Mouse (Mus musculus): ENCODE measurements around the gene Thap8. TPM values are rescaled to one million over a fixed set of nuclear protein-coding genes. Genes with fewer than 3 reads are reported as not detected.

Thap8 gene
- polyA plus RNA-seq, 1 experiment from 2014 or later = 0.72 TPM

- Histone ChIP-seq H3K79me2 (ENCODE audit: inconsistent target) (no peaks in the 10 kb centered on the region), H3K4me3 (ENCODE audit: inconsistent target) (no peak overlapping the region), H3K36me3 (ENCODE audit: inconsistent target) (no peaks in the 10 kb centered on the region), H3K27ac (no peak overlapping the region)
- WGBS (ENCODE audit: missing documents) = 84% methylated on average over 5 of the region's 5 CpGs
Measured at GRCm38 (mm10) chr7:30294296-30294695, 14.4 kb downstream of the Thap8 start.

GRCm38 (mm10) chr7:30295103-30295502, 15.2 kb downstream of the Thap8 start:
- 82% methylated on average over 10 of the region's 10 CpGs for WGBS (ENCODE audit: missing documents)
- Histone ChIP-seq H3K4me3 (ENCODE audit: inconsistent target) (no peak overlapping the region), H3K79me2 (ENCODE audit: inconsistent target) (no peaks in the 10 kb centered on the region), H3K27ac (no peak overlapping the region), H3K36me3 (ENCODE audit: inconsistent target) (no peaks in the 10 kb centered on the region)

GRCm38 (mm10) chr7:30296816-30297215, 16.9 kb downstream of the Thap8 start:
- WGBS (ENCODE audit: missing documents) = 92% methylated on average over 11 of the region's 15 CpGs

GRCm38 (mm10) chr7:30297266-30297665, 17.4 kb downstream of the Thap8 start:
- Histone ChIP-seq H3K27ac (no peak overlapping the region), H3K4me3 (ENCODE audit: inconsistent target) (no peak overlapping the region), H3K36me3 (ENCODE audit: inconsistent target) (no peaks in the 10 kb centered on the region), H3K79me2 (ENCODE audit: inconsistent target) (no peaks in the 10 kb centered on the region)
- WGBS (ENCODE audit: missing documents) = 92% methylated on average over 14 of the region's 16 CpGs

More at GRCm38 (mm10) chr7:30296816-30297215, 16.9 kb downstream of the Thap8 start:
- no peak overlapping the region for H3K27ac ChIP-seq
- no peaks in the 10 kb centered on the region for H3K79me2 ChIP-seq (ENCODE audit: inconsistent target)
- no peak overlapping the region for H3K4me3 ChIP-seq (ENCODE audit: inconsistent target)
- no peaks in the 10 kb centered on the region for H3K36me3 ChIP-seq (ENCODE audit: inconsistent target)

- Histone ChIP-seq H3K36me3 (ENCODE audit: inconsistent target) (no peaks in the 10 kb centered on the region), H3K79me2 (ENCODE audit: inconsistent target) (no peaks in the 10 kb centered on the region), H3K4me3 (ENCODE audit: inconsistent target) (no peak overlapping the region), H3K27ac (no peak overlapping the region)
- 80% methylated on average over 2 of the region's 3 CpGs for WGBS (ENCODE audit: missing documents)
Measured at GRCm38 (mm10) chr7:30300914-30301313, 21.0 kb downstream of the Thap8 start.

- H3K36me3 ChIP-seq (ENCODE audit: inconsistent target) = no peaks in the 10 kb centered on the region
- no peak overlapping the region for H3K27ac ChIP-seq
- peaks cover 4% of the 10 kb centered on the region; the same call in 1 of the 2 replicates for H3K79me2 ChIP-seq (ENCODE audit: inconsistent target)
- 90% methylated on average over 9 of the region's 16 CpGs for WGBS (ENCODE audit: missing documents)
- H3K4me3 ChIP-seq (ENCODE audit: inconsistent target) = no peak overlapping the region
Measured at GRCm38 (mm10) chr7:30306083-30306779, 26.3 kb downstream of the Thap8 start.

GRCm38 (mm10) chr7:30308076-30309005, 28.4 kb downstream of the Thap8 start, which contains the start of gene Alkbh6:
Gene Alkbh6 (plus strand): TSS chr7:30308717.
- Histone ChIP-seq H3K36me3 (ENCODE audit: inconsistent target) (0 out of 2 replicates have a peak, but pooled peaks cover 8% of the 10 kb centered on the region), H3K79me2 (ENCODE audit: inconsistent target) (peaks cover 4% of the 10 kb centered on the region; the same call in 1 of the 2 replicates), H3K27ac (peak within 1 kb of the TSS; percentile 31), H3K4me3 (ENCODE audit: inconsistent target) (peak within 1 kb of the TSS; percentile 96)
- 6% methylated on average over 27 of the region's 27 CpGs for WGBS (ENCODE audit: missing documents)

GRCm38 (mm10) chr7:30309395-30310129, 29.7 kb downstream of the Thap8 start:
- Histone ChIP-seq H3K36me3 (ENCODE audit: inconsistent target) (0 out of 2 replicates have a peak, but pooled peaks cover 8% of the 10 kb centered on the region), H3K79me2 (ENCODE audit: inconsistent target) (peaks cover 4% of the 10 kb centered on the region; the same call in 1 of the 2 replicates), H3K27ac (peak overlapping the region; percentile 21; the same call in 1 of the 2 replicates), H3K4me3 (ENCODE audit: inconsistent target) (peak overlapping the region; percentile 96)
- 63% methylated on average over 15 of the region's 15 CpGs for WGBS (ENCODE audit: missing documents)

- H3K4me3 ChIP-seq (ENCODE audit: inconsistent target) = no peak overlapping the region
- 86% methylated on average over 12 of the region's 12 CpGs for WGBS (ENCODE audit: missing documents)
- 0 out of 2 replicates have a peak, but pooled peaks cover 8% of the 10 kb centered on the region for H3K36me3 ChIP-seq (ENCODE audit: inconsistent target)
- no peak overlapping the region for H3K27ac ChIP-seq
- peaks cover 4% of the 10 kb centered on the region; the same call in 1 of the 2 replicates for H3K79me2 ChIP-seq (ENCODE audit: inconsistent target)
Measured at GRCm38 (mm10) chr7:30310136-30310535, 30.2 kb downstream of the Thap8 start.

GRCm38 (mm10) chr7:30313666-30314320, 33.9 kb downstream of the Thap8 start:
- no peak overlapping the region for H3K4me3 ChIP-seq (ENCODE audit: inconsistent target)
- H3K79me2 ChIP-seq (ENCODE audit: inconsistent target) = peaks cover 3% of the 10 kb centered on the region; the same call in 1 of the 2 replicates
- H3K36me3 ChIP-seq (ENCODE audit: inconsistent target) = 0 out of 2 replicates have a peak, but pooled peaks cover 8% of the 10 kb centered on the region
- WGBS (ENCODE audit: missing documents) = 93% methylated on average over 26 of the region's 27 CpGs
- H3K27ac ChIP-seq = no peak overlapping the region

- Histone ChIP-seq H3K79me2 (ENCODE audit: inconsistent target) (no peaks in the 10 kb centered on the region), H3K36me3 (ENCODE audit: inconsistent target) (0 out of 2 replicates have a peak, but pooled peaks cover 8% of the 10 kb centered on the region), H3K4me3 (ENCODE audit: inconsistent target) (no peak within 1 kb of the TSS), H3K27ac (no peak within 1 kb of the TSS)
- 60% methylated on average over 8 of the region's 9 CpGs for WGBS (ENCODE audit: missing documents)
Measured at GRCm38 (mm10) chr7:30314721-30315155, 34.8 kb downstream of the Thap8 start, which contains the start of gene Syne4. Gene Syne4 (plus strand): TSS chr7:30314807.

GRCm38 (mm10) chr7:30315559-30316529, 36.0 kb downstream of the Thap8 start:
- WGBS (ENCODE audit: missing documents) = 88% methylated on average over 13 of the region's 13 CpGs
- no peak overlapping the region for H3K27ac ChIP-seq
- H3K36me3 ChIP-seq (ENCODE audit: inconsistent target) = 0 out of 2 replicates have a peak, but pooled peaks cover 8% of the 10 kb centered on the region
- no peak overlapping the region for H3K4me3 ChIP-seq (ENCODE audit: inconsistent target)
- no peaks in the 10 kb centered on the region for H3K79me2 ChIP-seq (ENCODE audit: inconsistent target)

- H3K36me3 ChIP-seq (ENCODE audit: inconsistent target) = no peaks in the 10 kb centered on the region
Measured at GRCm38 (mm10) chr7:30318142-30318541, 38.2 kb downstream of the Thap8 start.

More at GRCm38 (mm10) chr7:30318142-30318541, 38.2 kb downstream of the Thap8 start:
- Histone ChIP-seq H3K4me3 (ENCODE audit: inconsistent target) (no peak overlapping the region), H3K79me2 (ENCODE audit: inconsistent target) (no peaks in the 10 kb centered on the region), H3K27ac (no peak overlapping the region)
- WGBS (ENCODE audit: missing documents) = 88% methylated on average over 3 of the region's 3 CpGs

All from macrophage (primary cell).